In genomic region chr11:115265771-115266399, GRCm38 (mm10) we compare ENCODE assay signal across 11 mouse cellular contexts. TPM values are rescaled to one million over a fixed set of nuclear protein-coding genes. Genes with fewer than 3 reads are reported as not detected.
A peak's percentile ranks its signal among the peaks of the same experiment; 100 is the strongest.
DNase-seq lines count a peak whose midpoint lies in the region; ATAC-seq and TF ChIP-seq lines count a peak whose summit lies in the region.
"Had no signal": no experiment of that assay in that cellular context is flagged by ENCODE, and none has a peak within 500 bp of the region (broad histone marks: within the 10 kb centered on the region; RNA-seq: fewer than 3 reads in every experiment).

No protein-coding gene starts in this region.

- intact Hi-C loops in heart, postnatal 36 days (cut with DNase I), result loop anchor here (1.0 to 5.0 kb wide), 2 partner anchors 64 to 184 kb away; no protein-coding TSS in a partner anchor

- peak overlapping the region; percentile 56; the same call in 1 of the 2 replicates for H3K4me2 ChIP-seq in heart, embryonic 16.5 days (ENCODE audit: low read depth, low read length)
- H3K4me2 ChIP-seq in limb, embryonic 14.5 days (replicated peaks; ENCODE audit: low read depth, low read length, severe bottlenecking), result no peak overlapping the region

- H3K9me3 ChIP-seq in heart, embryonic 16.5 days (replicated peaks; ENCODE audit: control insufficient read depth, low read length), result no peaks in the 10 kb centered on the region
- H3K9me3 ChIP-seq in limb, embryonic 14.5 days (ENCODE audit: control insufficient read depth, low read length), result no peaks in the 10 kb centered on the region

- ATAC-seq in heart, embryonic 16.5 days (replicated peaks; ENCODE audit: extremely low read depth, insufficient read depth, low FRiP score), result no peak
- no peak for ATAC-seq in limb, embryonic 14.5 days (ENCODE audit: low FRiP score, low read depth)

- no peak overlapping the region for H3K9ac ChIP-seq in heart, embryonic 16.5 days (ENCODE audit: low read length)
- no peak overlapping the region for H3K9ac ChIP-seq in limb, embryonic 14.5 days (ENCODE audit: low read depth, low read length, severe bottlenecking)

- H3K4me1 ChIP-seq in heart, embryonic 16.5 days (ENCODE audit: control insufficient read depth, insufficient read depth, low read length), result peaks cover 19% of the 10 kb centered on the region
- H3K4me1 ChIP-seq in limb, embryonic 14.5 days (ENCODE audit: control insufficient read depth, insufficient read depth, low read length), result peaks cover 10% of the 10 kb centered on the region

- H3K36me3 ChIP-seq in heart, embryonic 16.5 days (ENCODE audit: control insufficient read depth, insufficient read depth), result no peaks in the 10 kb centered on the region
- H3K36me3 ChIP-seq in limb, embryonic 14.5 days (ENCODE audit: control insufficient read depth, insufficient read depth, low read length), result peaks cover 11% of the 10 kb centered on the region

- no peak for TF ChIP-seq POLR2A in limb, embryonic 14.5 days (IDR thresholded peaks at IDR 0.05; ENCODE audit: borderline replicate concordance, extremely low read depth, insufficient read depth, insufficient read length)

- 3% methylated on average over 20 of the region's 20 CpGs for WGBS in heart, embryonic 16.5 days
- 5% methylated on average over 20 of the region's 20 CpGs for WGBS in limb, embryonic 14.5 days

- H3K27ac ChIP-seq in heart, embryonic 16.5 days (ENCODE audit: low read length), result no peak overlapping the region
- no peak overlapping the region for H3K27ac ChIP-seq in limb, embryonic 14.5 days (replicated peaks; ENCODE audit: low read depth, low read length)

- H3K27me3 ChIP-seq in heart, embryonic 16.5 days (ENCODE audit: control insufficient read depth, insufficient read depth, low read length), result peaks cover 77% of the 10 kb centered on the region
- H3K27me3 ChIP-seq in limb, embryonic 14.5 days (ENCODE audit: control insufficient read depth, insufficient read depth, low read length), result peaks cover 77% of the 10 kb centered on the region

- H3K4me3 ChIP-seq in heart, embryonic 16.5 days (ENCODE audit: low read length), result peak overlapping the region; percentile 47
- 0 out of 2 replicates have a peak overlapping the region, but pooled peaks have one; percentile 38 for H3K4me3 ChIP-seq in limb, embryonic 14.5 days (replicated peaks; ENCODE audit: low read length)

- DNase-seq in heart, postnatal 36 days, result no peak
- DNase-seq in ZHBTc4 (ENCODE audit: low read depth, low spot score), result peak; percentile 39
- peak; percentile 72 to 81 for DNase-seq in cerebellum, postnatal 36 days
- no peak for DNase-seq in limb, embryonic 14.5 days (ENCODE audit: low spot score)
- DNase-seq in frontal cortex, postnatal 10 days (ENCODE audit: low spot score in 2 of 2), result no peak
- no peak for DNase-seq in kidney, adult 9 months
- no peak for DNase-seq in adrenal gland, postnatal 10 days
- DNase-seq: right cerebral cortex, postnatal 25 days had no signal

RNA-seq across cellular contexts. Expression of gene Grin2c, which starts 1.2 kb away (rescaled TPM):
- polyA plus RNA-seq in heart, embryonic 16.5 days (2015; fragmentation: Nextera tagmentation; extraction: Ambion mirVana), result 0.07 and 0.21 TPM in 2 replicates
- under 1 TPM; 0.11 to 0.25 TPM for total RNA-seq in heart, postnatal 36 days (2021)
- polyA plus RNA-seq in limb, embryonic 14.5 days (2012; rRNA removed), result 0.20 and 0.21 TPM in 2 replicates
- polyA plus RNA-seq in limb, embryonic 14.5 days (2014; fragmentation: Nextera tagmentation; extraction: Ambion mirVana), result not detected in 2 replicates
- total RNA-seq in adrenal gland, postnatal 10 days (2021), result under 1 TPM; 0.61 to 0.75 TPM
- polyA plus RNA-seq: lung, embryonic 14.5 days had no signal

RNA-seq across cellular contexts. Expression of gene Fdxr, which starts 11.0 kb away (rescaled TPM):
- polyA plus RNA-seq in heart, embryonic 16.5 days (2015; fragmentation: Nextera tagmentation; extraction: Ambion mirVana), result 14.2 and 14.7 TPM in 2 replicates
- 1 to 10 TPM; 9.5 to 9.7 TPM for total RNA-seq in heart, postnatal 36 days (2021)
- polyA plus RNA-seq in limb, embryonic 14.5 days (2012; rRNA removed), result 16.8 and 21.8 TPM in 2 replicates
- 11.5 and 13.0 TPM in 2 replicates for polyA plus RNA-seq in limb, embryonic 14.5 days (2014; fragmentation: Nextera tagmentation; extraction: Ambion mirVana)
- 100 to 1,000 TPM; 368 to 383 TPM for total RNA-seq in adrenal gland, postnatal 10 days (2021)

RNA-seq across cellular contexts. Expression of gene Fads6, which starts 31.6 kb away (rescaled TPM):
- polyA plus RNA-seq in heart, embryonic 16.5 days (2015; fragmentation: Nextera tagmentation; extraction: Ambion mirVana), result 0.59 and 0.74 TPM in 2 replicates
- total RNA-seq in heart, postnatal 36 days (2021), result 1 to 10 TPM; 1.2 TPM
- 0.35 and 0.40 TPM in 2 replicates for polyA plus RNA-seq in limb, embryonic 14.5 days (2012; rRNA removed)
- polyA plus RNA-seq in limb, embryonic 14.5 days (2014; fragmentation: Nextera tagmentation; extraction: Ambion mirVana), result 0.12 TPM in 1 of 2 replicates, not detected in the other
- 10 to 100 TPM; 12.7 to 16.1 TPM for total RNA-seq in adrenal gland, postnatal 10 days (2021)

RNA-seq across cellular contexts. Expression of gene Otop2, which starts 41.1 kb away (rescaled TPM):
- not detected in 2 replicates for polyA plus RNA-seq in heart, embryonic 16.5 days (2015; fragmentation: Nextera tagmentation; extraction: Ambion mirVana)
- total RNA-seq in heart, postnatal 36 days (2021), result not detected
- 0.29 and 0.44 TPM in 2 replicates for polyA plus RNA-seq in limb, embryonic 14.5 days (2012; rRNA removed)
- polyA plus RNA-seq in limb, embryonic 14.5 days (2014; fragmentation: Nextera tagmentation; extraction: Ambion mirVana), result 0.08 and 0.19 TPM in 2 replicates
- total RNA-seq in adrenal gland, postnatal 10 days (2021), result not detected
- total RNA-seq: heart, adult 8-10 months had no signal
- polyA plus RNA-seq: lung, embryonic 14.5 days had no signal

RNA-seq across cellular contexts. Expression of gene Ush1g, which starts 56.0 kb away (rescaled TPM):
- polyA plus RNA-seq in heart, embryonic 16.5 days (2015; fragmentation: Nextera tagmentation; extraction: Ambion mirVana), result 0.26 and 0.32 TPM in 2 replicates
- total RNA-seq in heart, postnatal 36 days (2021), result under 1 TPM in 1 of 2 experiments, not detected in 1; 0.14 TPM
- polyA plus RNA-seq in limb, embryonic 14.5 days (2012; rRNA removed), result not detected in 2 replicates
- not detected in 2 replicates for polyA plus RNA-seq in limb, embryonic 14.5 days (2014; fragmentation: Nextera tagmentation; extraction: Ambion mirVana)
- under 1 TPM; 0.39 to 1.00 TPM for total RNA-seq in adrenal gland, postnatal 10 days (2021)
- polyA plus RNA-seq: lung, embryonic 14.5 days had no signal

Comparison
In these comparisons a context has a peak if more than half of its experiments do, and no peak if none do; other contexts are left out.
1. DNase-seq: peak in ZHBTc4 (single experiment) and cerebellum, postnatal 36 days (2 of 2); none in heart, postnatal 36 days (0 of 2), limb, embryonic 14.5 days (single experiment), frontal cortex, postnatal 10 days (0 of 2), kidney, adult 9 months (single experiment) and adrenal gland, postnatal 10 days (single experiment).
2. RNA of gene Fdxr, which starts 11.0 kb away (total RNA-seq): 368 to 383 TPM in adrenal gland, postnatal 10 days; 9.5 to 9.7 TPM in heart, postnatal 36 days; every median in the first group is over 10 times any median in the second.
3. RNA of gene Fads6, which starts 31.6 kb away (total RNA-seq): 12.7 to 16.1 TPM in adrenal gland, postnatal 10 days; 1.2 TPM in heart, postnatal 36 days; every median in the first group is over 4 times any median in the second.